Mouse (Mus musculus) adrenal gland (tissue): ENCODE data around the gene Fam172a.

Source experiments
- intact Hi-C: fragments of 180-260 bp; cut with DNase I; formaldehyde crosslinking; loops from one replicate; pipeline ENCODE4 v1.15.1; 2025

Fam172a gene

DNA sequence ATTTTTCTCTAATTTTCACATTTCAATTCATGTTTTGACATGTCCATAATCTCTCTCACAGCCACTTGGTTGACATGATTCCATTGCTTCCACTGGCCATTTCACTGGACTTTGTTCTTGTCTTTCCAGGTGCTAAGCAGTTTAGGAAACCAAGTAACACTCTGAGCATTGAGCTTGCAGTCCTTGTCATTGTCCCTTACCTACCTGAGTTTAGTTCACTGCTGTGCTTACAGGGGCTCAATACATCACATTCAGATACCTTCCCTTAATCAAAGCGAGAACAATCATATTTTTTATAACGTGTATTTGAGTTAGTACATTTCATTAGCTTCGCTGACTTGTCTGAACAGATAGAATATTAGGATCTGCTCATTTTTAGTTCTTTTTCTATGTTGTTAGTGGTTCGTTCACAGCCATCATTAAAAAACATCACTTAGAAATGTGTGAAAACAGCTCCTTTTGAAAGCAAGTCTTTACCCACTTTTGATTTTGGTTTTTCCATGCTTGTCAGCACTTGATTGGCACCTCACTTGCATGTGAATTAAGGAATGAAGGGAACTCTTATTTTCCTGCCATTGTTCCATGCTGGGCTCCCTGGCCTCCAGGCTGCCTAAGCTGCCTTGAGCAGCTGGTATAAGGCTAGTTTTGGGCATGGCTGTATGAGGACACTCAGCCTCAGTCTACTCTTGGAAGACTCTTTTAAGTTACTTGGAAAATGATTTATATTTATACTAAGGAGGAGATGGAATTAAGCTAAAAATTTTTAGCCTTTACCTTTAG is 257.9 kb downstream of the Fam172a start:
- intact Hi-C loops = no loop called here

DNA sequence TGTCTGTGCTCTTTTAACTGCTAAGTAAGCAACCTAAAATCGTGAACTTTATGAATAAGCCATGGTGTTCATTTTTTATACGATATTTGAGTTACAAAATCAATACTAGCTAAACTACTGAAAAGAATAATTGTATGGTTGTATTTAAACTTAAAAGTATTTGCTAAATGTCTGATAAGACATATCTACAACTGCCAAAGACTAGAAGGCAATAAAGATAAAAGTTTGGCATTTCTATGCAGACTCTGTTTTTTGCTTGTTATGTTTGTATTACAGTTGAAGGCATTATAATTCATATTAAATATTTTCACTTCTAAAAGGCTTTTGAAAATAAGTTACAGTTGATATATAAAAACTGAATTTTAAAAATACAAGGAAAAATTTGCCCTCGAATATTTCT is 274.4 kb downstream of the Fam172a start:
- intact Hi-C loops = loop anchor here (10.0 kb wide), 1 partner anchor 111 kb away; no protein-coding TSS in a partner anchor

DNA sequence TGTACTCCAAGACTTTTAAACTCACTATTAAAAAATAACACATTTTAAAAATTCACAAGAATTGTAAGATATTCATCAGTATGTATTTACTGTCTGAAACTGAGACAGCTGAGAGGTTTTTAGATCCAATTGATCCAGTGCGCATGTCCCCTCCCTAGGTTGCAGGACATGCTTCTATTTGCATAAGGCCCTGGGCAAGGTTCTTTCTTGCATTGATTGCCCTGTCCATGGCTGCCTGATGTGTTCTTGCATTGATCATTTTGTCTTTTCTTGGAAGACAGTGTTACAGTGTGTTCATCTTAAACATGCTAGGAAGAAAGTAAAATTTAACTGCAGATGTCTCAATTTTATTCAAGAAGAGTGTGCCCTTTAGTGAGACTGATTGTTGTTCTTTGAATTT is 275.3 kb downstream of the Fam172a start:
- intact Hi-C loops = loop anchor here (10.0 kb wide), 1 partner anchor 112 kb away; no protein-coding TSS in a partner anchor

DNA sequence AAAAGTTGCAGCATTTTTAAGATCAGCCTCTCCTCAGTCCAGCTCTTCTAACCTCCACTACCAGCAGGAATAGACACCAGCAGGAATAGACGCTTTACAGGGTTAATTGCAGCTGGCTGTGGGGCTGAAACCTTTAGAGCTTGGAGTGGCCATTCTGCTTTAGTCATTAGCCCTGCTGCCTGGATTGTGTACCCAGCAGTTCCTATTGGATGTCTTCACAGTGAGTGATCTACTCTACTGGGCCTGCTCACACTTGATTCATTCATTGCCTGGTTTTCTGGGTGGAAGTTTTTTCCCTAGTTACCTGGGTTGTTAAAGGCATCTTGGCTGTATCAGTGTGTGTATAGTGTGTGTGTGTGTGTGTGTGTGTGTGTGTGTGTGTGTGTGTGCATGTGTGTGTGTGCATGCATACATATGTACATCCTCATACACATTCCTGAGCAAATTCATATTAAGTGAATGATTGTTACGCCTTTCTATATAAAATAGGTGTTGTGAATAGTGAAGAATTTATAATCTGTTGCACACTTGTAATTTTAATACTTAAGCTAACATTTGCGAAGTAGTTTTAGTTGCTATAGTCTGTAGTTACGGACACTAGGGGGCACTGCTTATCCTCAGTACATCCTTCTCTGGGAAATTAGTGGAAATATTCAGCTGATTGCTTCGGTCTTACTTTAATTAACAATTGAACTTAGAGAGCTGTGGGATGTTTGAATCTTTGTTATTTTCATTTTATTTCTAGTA is 280.4 kb downstream of the Fam172a start:
- intact Hi-C loops = loop anchor here (5.0 kb wide), 2 partner anchors 195 to 1045 kb away; no protein-coding TSS in a partner anchor

DNA sequence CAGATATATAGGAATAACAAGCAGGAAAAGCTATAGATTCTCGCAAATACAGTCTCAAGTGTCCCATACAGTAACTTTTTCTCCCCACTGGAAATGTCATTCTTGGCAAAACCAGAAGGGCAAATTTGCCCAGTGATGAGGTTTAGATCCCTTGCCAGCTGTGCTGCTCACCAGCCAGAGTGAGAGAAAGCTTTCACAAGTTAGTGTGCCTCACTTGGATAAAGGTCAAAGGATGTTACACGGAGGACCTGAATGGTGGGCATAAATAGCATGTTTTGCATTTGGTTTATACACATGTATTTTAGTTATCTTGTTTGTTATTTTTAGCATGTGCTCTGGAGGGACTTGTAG is 281.0 kb downstream of the Fam172a start:
- intact Hi-C loops = loop anchor here (5.0 kb wide), 2 partner anchors 194 to 1044 kb away; no protein-coding TSS in a partner anchor

DNA sequence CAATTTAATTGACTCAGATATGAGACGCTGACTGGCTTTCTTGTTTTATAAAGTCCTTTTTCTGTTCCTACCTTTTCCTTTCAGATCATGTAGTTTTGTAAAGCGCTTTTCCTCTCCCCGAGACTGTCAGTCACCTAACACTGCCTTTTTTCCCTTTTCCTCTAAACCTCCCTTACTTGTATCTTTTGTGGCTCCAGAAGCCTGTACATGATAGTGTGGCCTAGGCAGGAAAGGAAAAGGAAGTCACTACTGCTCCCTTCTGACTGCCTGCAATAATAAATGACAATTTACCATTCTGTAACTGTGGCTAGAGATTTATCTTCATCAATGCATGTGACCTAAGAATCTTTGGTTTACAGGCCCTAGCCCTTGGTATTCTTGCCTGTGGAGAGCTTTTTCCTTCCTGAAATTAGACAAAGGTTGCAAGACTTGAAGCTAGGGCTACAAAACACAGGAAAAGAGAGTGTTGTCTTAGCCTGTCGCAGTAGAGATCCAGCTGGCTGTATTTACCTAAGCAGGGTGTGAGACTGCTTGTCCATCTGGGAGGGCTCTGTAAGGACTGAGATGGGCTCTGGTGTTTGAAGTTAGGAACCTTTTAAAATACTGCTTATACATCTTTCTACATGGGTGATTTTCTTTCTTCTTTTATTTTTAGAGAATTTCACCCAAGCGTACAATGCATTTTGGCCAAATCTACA is 289.5 kb downstream of the Fam172a start:
- intact Hi-C loops = no loop called here

DNA sequence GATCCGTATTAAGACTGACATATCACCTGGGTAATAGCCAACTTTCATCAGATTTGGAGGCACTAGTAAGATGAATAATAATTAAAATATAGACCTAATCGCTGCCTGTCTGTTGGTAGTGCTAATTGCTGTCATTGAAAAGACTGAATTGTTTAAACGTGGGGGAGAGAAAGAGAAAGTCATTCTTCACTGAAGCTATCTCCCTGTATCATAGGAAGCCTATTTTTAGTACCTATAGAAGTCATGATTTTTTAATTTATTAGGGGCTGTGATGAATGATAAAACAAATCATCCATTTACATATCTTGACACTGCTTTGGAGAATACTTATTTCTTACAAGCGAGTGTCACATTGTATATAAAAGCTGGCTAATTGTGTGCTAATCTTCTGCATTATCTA is 302.8 kb downstream of the Fam172a start:
- intact Hi-C loops = no loop called here

DNA sequence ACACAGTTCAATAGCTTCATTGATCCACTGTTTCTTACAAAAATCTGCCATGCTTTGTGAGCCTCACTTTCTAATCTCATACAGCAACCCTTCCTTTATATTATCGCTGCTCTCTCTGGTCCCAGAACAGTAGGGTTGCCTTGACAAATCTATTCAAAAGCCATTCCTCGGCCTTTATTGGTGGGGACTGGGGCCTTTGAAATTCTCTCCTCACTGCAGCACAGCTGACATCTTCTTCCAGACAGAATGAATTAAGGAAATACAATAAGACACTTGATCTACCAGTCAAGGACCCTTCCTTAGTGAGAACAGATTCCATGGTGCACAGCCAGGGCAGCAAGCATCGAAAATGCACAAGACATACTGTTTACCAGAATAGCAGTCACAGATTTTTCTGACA is 303.5 kb downstream of the Fam172a start:
- intact Hi-C loops = no loop called here

DNA sequence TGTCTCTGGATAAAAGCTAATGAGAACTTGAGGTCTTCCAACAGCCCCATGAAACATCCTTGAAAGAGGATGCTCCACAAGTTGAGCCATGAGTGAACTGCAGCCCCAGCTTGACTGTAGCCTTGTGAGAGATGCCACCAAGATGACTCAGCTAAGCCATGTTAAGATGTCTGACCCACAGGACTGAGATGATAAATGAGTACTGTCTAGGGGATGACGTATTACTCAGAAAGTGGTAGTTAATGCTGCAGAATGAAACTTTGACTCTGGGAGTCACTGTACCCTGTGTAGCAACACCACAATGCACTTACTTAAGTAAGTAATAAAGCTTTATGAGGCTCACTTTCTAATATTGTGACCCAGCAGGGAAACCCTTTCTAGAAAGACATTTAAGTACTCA is 308.3 kb downstream of the Fam172a start:
- intact Hi-C loops = no loop called here

DNA sequence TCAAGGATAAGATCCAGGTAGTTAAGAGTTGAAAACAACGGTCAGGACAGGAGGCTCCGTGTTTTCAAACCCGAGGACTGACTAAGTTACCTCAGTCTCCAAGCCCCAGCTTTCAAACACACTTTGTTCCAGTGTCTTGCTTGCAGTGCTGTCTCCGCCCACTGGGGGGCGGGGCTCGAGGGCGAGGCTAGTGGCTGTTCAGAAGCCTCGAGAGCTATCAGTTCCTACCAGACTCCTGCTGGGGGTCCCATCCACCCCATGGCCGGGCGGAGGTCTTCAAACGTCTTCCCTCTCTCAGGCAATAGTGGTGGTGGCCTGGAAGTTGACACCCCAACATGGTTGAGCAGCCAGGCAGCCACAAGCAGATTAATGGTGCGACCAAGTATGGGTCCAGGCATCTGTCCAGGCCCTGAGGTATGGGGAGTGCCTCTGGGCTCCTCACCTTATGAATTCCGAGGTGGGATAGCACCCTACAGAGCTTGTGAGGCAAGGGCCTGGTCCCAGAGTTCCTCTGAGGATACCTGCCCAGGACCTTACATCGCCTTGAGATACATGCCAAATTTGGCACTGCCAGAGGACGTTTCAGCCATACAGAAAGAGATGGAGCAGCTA is 323.0 kb downstream of the Fam172a start, which contains the start of gene Pou5f2:
Gene Pou5f2, plus strand, starts transcription at position 220 of the 612 bp plus-strand sequence.
- intact Hi-C loops = no loop called here

DNA sequence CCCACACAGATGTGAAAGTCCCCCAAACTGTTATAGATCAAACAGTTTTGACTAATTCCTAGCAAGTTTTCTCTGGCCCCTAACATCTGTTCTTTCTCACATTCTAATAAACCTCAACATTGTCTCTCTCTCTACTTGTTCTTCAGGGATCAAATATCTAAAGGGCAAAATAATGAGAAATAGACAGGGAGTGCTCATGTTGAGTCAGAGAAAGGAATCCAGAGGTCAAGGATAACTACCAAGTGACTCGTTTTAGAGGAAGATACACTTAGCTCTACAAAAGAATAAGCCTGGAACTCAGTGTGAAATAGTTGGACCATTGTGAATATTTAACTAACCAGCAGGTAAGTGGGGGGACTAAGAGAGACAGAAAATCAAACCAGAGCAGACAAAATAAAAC is 331.0 kb downstream of the Fam172a start:
- intact Hi-C loops = no loop called here

DNA sequence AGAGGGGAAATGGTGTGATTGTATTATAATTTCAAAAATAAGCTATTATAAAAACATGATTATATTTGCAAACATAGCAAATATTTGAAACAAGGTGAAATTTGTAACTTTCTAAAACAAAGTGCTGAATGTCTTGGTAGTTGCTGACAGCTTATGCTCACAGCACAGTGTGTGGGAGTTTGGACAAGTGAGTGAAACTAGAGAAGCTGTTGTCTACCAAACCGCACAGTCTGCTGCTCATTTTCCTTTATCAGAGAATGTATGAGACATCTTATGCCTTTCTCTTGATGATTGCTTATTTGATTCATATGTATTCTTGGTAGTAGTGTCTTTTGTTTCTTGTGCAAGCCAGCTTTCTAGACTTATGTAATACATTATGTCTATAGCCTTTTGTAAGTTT is 335.4 kb downstream of the Fam172a start:
- intact Hi-C loops = no loop called here

DNA sequence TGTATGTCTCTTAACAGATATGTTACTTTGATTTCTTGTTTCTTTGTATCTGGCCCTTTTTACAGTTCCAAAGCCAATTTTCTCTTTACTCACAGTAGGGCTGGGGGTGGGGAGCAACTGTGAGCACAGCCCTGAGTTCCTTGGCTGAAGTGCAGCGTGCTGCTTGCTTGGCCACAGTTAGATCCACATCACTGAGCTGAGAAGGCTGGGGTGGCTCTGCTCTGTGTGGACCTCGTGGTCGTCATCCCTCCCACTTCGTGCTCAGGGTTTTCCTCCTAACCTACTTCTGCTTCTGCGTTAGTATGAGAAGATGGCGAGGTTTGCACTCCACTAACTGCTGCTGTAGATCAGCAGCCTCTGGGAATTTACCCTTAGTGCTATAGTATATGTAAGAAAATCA is 341.4 kb downstream of the Fam172a start:
- intact Hi-C loops = no loop called here

DNA sequence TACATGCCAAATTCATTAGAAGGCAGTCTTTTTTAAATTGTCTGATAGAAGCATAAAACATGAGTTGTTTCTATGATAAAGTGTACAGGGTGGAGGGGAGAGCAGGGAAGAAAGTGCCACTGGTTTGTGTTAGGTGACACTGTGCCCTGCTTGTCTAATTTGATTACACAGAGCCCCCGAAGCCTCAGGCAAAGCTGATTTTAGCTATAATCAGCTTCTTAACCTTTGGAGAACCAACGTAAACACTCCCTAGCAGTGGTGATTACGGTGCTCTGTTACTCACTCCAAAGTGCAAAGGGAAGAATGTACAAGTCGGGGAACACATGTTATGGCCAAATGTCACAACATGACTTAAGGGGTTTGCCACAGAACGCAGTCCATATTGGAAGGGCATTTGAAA is 343.3 kb downstream of the Fam172a start:
- intact Hi-C loops = no loop called here

DNA sequence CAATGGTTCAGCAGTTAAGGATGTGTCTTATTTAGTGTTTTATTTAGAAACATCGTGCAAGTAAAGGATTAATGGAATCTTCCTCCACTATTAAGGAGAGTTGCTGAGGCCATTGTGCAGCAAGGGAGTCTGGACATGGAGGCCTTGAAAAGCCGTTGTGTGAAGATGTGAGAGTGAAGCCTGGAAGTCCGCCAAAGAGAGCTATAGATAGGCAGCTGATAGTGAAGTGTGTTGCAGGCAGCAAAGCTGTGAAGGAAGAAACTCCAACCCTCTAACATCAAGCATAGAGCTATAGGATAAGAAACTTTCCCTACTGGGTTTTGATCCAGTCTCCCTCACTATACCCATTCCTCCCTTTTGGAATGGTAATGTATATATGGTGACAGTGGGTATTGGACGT is 385.9 kb downstream of the Fam172a start:
- intact Hi-C loops = no loop called here

DNA sequence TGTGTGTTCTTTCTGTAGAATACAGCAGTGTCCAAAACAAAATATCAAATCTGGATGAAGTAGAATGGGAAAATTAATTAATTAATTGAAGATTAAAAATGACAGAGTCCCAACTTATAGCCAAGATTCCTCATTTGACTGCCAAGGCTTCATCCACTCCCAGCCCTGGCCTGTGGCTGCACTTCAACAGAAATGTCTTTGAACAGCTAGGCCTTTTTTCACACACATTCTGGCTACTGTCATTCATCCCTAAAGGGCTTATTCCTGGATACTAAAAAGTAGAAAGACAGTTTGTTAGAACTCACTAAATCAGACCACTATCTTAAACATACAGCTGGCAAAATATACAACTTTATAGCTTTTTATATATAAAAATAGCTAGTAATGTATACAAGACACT is 388.9 kb downstream of the Fam172a start:
- intact Hi-C loops = no loop called here

DNA sequence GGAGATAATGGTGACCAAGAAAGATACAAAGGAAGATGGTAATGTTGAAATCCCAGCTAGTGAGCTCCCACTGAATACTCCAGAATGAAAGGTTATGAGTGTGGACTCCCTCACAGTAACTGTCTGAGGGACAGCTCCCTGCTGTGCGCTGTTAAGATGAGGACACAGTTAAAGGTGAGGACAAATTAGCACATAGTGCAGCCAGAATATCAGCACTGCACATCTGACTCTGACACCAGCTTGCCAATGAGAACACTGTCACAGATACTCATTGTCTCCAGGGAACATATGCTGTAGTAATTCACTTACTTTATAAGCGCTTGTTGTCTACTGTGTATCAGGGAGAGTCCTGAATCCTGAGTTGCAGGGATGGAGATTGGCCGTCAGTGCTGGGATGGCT is 390.1 kb downstream of the Fam172a start:
- intact Hi-C loops = no loop called here

DNA sequence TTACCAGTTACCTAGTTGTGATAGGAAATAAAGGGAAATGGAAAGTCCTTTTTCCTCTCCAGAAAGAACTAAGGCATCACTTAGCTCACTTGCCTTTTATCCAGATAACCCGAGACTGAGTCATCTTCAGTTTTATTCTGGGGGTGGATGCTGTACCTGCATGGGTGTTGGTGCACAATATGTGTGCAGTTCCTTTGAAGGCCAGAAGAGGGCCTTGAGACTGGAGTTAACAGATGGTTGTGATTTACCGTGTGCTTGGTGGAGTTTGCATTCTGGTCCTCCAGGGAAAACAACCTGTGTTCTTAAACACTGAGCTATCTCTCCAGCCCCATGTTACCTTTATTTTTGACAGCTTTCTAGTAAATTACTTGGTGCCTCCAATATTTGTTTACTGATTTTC is 392.5 kb downstream of the Fam172a start:
- intact Hi-C loops = no loop called here

DNA sequence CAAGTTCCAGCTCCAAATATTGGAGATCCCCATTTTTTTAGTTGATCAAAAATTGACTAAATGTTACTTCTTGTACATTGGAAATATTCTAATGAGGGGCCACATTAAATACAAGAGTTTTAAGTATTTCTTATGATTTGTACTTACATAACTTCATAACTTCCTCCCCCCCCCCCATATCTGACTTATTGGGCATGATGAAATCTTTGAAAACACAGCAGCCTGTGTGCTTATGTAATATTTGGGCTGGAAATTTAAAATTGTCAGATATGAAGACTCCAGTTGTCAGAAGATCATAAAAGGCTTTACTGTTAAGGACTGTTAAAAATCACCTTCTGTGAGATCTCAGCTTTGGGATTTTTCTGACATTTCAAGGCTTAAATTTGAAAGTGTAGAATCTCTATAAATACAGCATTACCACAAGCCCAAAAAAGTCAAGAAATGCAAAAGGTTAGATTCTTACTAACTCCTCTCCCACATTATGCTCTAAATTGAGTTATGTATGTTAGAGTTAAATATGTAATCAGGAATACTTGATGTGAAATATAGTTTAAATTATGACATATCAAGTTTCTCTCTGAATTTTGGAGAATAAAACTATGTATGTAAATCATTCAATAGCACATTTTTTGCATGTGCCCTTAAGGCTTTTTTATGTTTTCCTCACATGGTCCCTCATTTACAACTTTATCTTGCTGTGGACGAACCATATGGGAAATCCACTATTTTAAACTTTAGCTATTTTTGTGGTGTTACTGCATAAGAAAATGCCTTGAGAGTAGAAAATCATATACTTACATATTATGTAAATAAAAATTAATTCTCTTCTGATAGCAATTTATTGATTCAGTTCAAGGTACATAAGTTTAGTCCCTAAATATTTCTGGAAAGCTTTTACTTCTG is 393.5 kb downstream of the Fam172a start:
- intact Hi-C loops = no loop called here

DNA sequence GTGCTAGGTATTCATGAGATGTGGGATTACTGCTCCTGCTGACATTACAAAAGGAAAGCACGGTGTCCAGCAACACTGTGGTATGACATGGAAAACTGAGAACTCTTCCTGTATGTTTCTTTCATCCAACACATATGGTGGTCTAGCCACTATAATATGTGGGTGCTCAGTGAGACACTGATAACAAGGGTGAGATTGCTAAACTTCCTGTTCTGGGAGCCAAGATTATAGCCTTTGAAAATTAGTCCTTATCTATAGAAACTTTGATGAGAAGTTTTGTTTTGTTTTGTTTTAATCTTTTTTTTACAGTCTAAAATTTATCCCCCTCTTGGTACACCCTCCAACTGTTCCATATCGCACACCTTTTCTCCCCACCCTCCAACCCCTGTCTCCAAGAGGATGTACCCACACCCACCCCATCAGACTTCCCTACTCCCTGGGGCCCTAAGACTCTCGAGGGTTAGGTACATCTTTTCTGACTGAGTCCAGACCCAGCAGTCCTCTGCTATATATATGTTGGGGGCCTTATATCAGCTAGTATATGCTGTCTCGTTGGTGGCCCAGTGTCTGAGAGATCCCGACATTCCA is 397.1 kb downstream of the Fam172a start:
- intact Hi-C loops = no loop called here
